Mouse (Mus musculus) layer of hippocampus, postnatal 10 days (tissue): ENCODE data around the gene Wnt5b. TPM values are rescaled to one million over a fixed set of nuclear protein-coding genes. Genes with fewer than 3 reads are reported as not detected.
A peak's percentile ranks its signal among the peaks of the same experiment; 100 is the strongest.
"Not testable (repeated sequence)": the region's sequence is repeated elsewhere in the genome, so short reads cannot be mapped to it uniquely, and the experiment has no call there.

Source experiments
- DNase-seq, 2 experiments: peaks; one replicate each; pipeline ENCODE4 v3.0.0; 2021; ENCODE audit warnings: low spot score in 2 of 2
- total RNA-seq, 2 experiments: library from RNA; stranded (reverse); gene quantifications; 2 replicates each; pipeline ENCODE4 v1.2.3; 2021

The Wnt5b gene
- total RNA-seq, 2 experiments from 2014 or later: 2.2 to 2.4 TPM

- DNase-seq: no peak
Observed at GRCm38 (mm10) chr6:119460391-119460790, 83.8 kb downstream of the Wnt5b start.

- DNase-seq: no peak
Observed at GRCm38 (mm10) chr6:119459041-119459440, 85.1 kb downstream of the Wnt5b start.

- DNase-seq: no peak
Observed at GRCm38 (mm10) chr6:119458166-119458565, 86.0 kb downstream of the Wnt5b start.

- DNase-seq: peak; percentile 53 to 68
Observed at GRCm38 (mm10) chr6:119451981-119452499, 92.1 kb downstream of the Wnt5b start.

GRCm38 (mm10) chr6:119450965-119451943, 92.9 kb downstream of the Wnt5b start:
- DNase-seq: no peak

- peak; percentile 44 to 52 for DNase-seq
Observed at GRCm38 (mm10) chr6:119449060-119449499, 95.1 kb downstream of the Wnt5b start.

- DNase-seq: no peak
Observed at GRCm38 (mm10) chr6:119448321-119449059, 95.7 kb downstream of the Wnt5b start.

GRCm38 (mm10) chr6:119445671-119446607, 98.2 kb downstream of the Wnt5b start:
- no peak for DNase-seq

GRCm38 (mm10) chr6:119443742-119444645, 100.2 kb downstream of the Wnt5b start:
- DNase-seq: peak; percentile 81 to 86

- not testable (repeated sequence) for DNase-seq
Observed at GRCm38 (mm10) chr6:119442729-119443128, 101.4 kb downstream of the Wnt5b start.

GRCm38 (mm10) chr6:119437894-119438761, 106.0 kb downstream of the Wnt5b start:
- DNase-seq: no peak

- DNase-seq: no peak
Observed at GRCm38 (mm10) chr6:119434394-119434793, 109.8 kb downstream of the Wnt5b start.

- DNase-seq: no peak
Observed at GRCm38 (mm10) chr6:119431751-119432324, 112.3 kb downstream of the Wnt5b start.

- DNase-seq: peak; percentile 70 to 72
Observed at GRCm38 (mm10) chr6:119430508-119430907, 113.6 kb downstream of the Wnt5b start.

- no peak for DNase-seq
Observed at GRCm38 (mm10) chr6:119429311-119429710, 114.8 kb downstream of the Wnt5b start.

GRCm38 (mm10) chr6:119428611-119429010, 115.5 kb downstream of the Wnt5b start:
- DNase-seq: no peak

GRCm38 (mm10) chr6:119421001-119421400, 123.1 kb downstream of the Wnt5b start:
- no peak for DNase-seq

- no peak for DNase-seq
Observed at GRCm38 (mm10) chr6:119420357-119420756, 123.8 kb downstream of the Wnt5b start.
